Mouse (Mus musculus): Measurements from ENCODE around the gene Prkd1.

Gene Prkd1

GRCm38 (mm10) chr12:50558231-50558630 is 90.7 kb downstream of the Prkd1 start:
- DNase-seq (ENCODE audit: low spot score), result no peak

- DNase-seq (ENCODE audit: low spot score), result no peak
Measured at GRCm38 (mm10) chr12:50554214-50554613, 94.7 kb downstream of the Prkd1 start.

GRCm38 (mm10) chr12:50549860-50550555 is 98.9 kb downstream of the Prkd1 start:
- DNase-seq (ENCODE audit: low spot score), result no peak

GRCm38 (mm10) chr12:50546394-50546793 is 102.5 kb downstream of the Prkd1 start:
- DNase-seq (ENCODE audit: low spot score), result no peak

GRCm38 (mm10) chr12:50545610-50545919 is 103.3 kb downstream of the Prkd1 start:
- DNase-seq (ENCODE audit: low spot score), result no peak

- DNase-seq (ENCODE audit: low spot score), result peak; percentile 2
Measured at GRCm38 (mm10) chr12:50544855-50545609, 103.9 kb downstream of the Prkd1 start.

- DNase-seq (ENCODE audit: low spot score), result no peak
Measured at GRCm38 (mm10) chr12:50540793-50541192, 108.1 kb downstream of the Prkd1 start.

GRCm38 (mm10) chr12:50538296-50538965 is 110.5 kb downstream of the Prkd1 start:
- no peak for DNase-seq (ENCODE audit: low spot score)

GRCm38 (mm10) chr12:50537761-50538160 is 111.1 kb downstream of the Prkd1 start:
- no peak for DNase-seq (ENCODE audit: low spot score)

GRCm38 (mm10) chr12:50537006-50537405 is 111.9 kb downstream of the Prkd1 start:
- no peak for DNase-seq (ENCODE audit: low spot score)

GRCm38 (mm10) chr12:50528633-50529032 is 120.3 kb downstream of the Prkd1 start:
- no peak for DNase-seq (ENCODE audit: low spot score)

GRCm38 (mm10) chr12:50524061-50524460 is 124.8 kb downstream of the Prkd1 start:
- DNase-seq (ENCODE audit: low spot score), result no peak

GRCm38 (mm10) chr12:50514526-50514925 is 134.4 kb downstream of the Prkd1 start:
- DNase-seq (ENCODE audit: low spot score), result no peak

- DNase-seq (ENCODE audit: low spot score), result no peak
Measured at GRCm38 (mm10) chr12:50511486-50512225, 137.2 kb downstream of the Prkd1 start.

GRCm38 (mm10) chr12:50508762-50509161 is 140.1 kb downstream of the Prkd1 start:
- no peak for DNase-seq (ENCODE audit: low spot score)

GRCm38 (mm10) chr12:50499796-50500504 is 148.9 kb downstream of the Prkd1 start:
- no peak for DNase-seq (ENCODE audit: low spot score)

GRCm38 (mm10) chr12:50496006-50496405 is 152.9 kb downstream of the Prkd1 start:
- DNase-seq (ENCODE audit: low spot score), result no peak

GRCm38 (mm10) chr12:50479784-50480183 is 169.1 kb downstream of the Prkd1 start:
- no peak for DNase-seq (ENCODE audit: low spot score)

- no peak for DNase-seq (ENCODE audit: low spot score)
Measured at GRCm38 (mm10) chr12:50457151-50457550, 191.7 kb downstream of the Prkd1 start.

GRCm38 (mm10) chr12:50451761-50452160 is 197.1 kb downstream of the Prkd1 start:
- DNase-seq (ENCODE audit: low spot score), result no peak

GRCm38 (mm10) chr12:50436660-50437059 is 212.2 kb downstream of the Prkd1 start:
- DNase-seq (ENCODE audit: low spot score), result no peak
